Mouse (Mus musculus) forebrain, embryonic 11.5 days (tissue): ENCODE data around the gene Gjb4. TPM values are rescaled to one million over a fixed set of nuclear protein-coding genes. Genes with fewer than 3 reads are reported as not detected.

Experiments used
- ATAC-seq: fragments of 200-750 bp; cut with Nextera tagmentation; replicated peaks from 2 replicates; pipeline ENCODE4 v1.8.0; 2017; ENCODE audit warnings: moderate TSS enrichment; ENCODE audit not compliant: low FRiP score
- DNase-seq: peaks from one replicate; pipeline ENCODE4 v3.0.0-alpha.2; 2017; ENCODE audit warnings: low spot score
- H3K27ac ChIP-seq: fragments of 300-500 bp; sonication (generic); 2 replicates; pipeline ENCODE4 v1.5.1; 2014; ENCODE audit warnings: low read depth, low read length
- H3K27me3 ChIP-seq: fragments of 300-500 bp; sonication (generic); 2 replicates; pipeline ENCODE4 v1.6.1; 2014; ENCODE audit warnings: mild to moderate bottlenecking, low read length, mixed read lengths; ENCODE audit not compliant: control insufficient read depth, insufficient read depth
- H3K36me3 ChIP-seq: fragments of 300-500 bp; sonication (generic); 2 replicates; pipeline ENCODE4 v1.6.1; 2014; ENCODE audit warnings: mild to moderate bottlenecking, low read length, moderate library complexity, mixed read lengths; ENCODE audit not compliant: control insufficient read depth, insufficient read depth
- H3K4me1 ChIP-seq: fragments of 300-500 bp; sonication (generic); replicated peaks from 2 replicates; pipeline ENCODE4 v1.6.1; 2014; ENCODE audit warnings: low read length, mixed read lengths; ENCODE audit not compliant: control insufficient read depth, insufficient read depth
- H3K4me2 ChIP-seq: fragments of 300-500 bp; sonication (generic); 2 replicates; pipeline ENCODE4 v1.6.1; 2014; ENCODE audit warnings: low read depth, mild to moderate bottlenecking, low read length, moderate library complexity, mixed read lengths; ENCODE audit not compliant: severe bottlenecking
- H3K4me3 ChIP-seq: fragments of 300-500 bp; sonication (generic); 2 replicates; pipeline ENCODE4 v1.5.1; 2014; ENCODE audit warnings: low read depth, low read length
- H3K9ac ChIP-seq: fragments of 300-500 bp; sonication (generic); 2 replicates; pipeline ENCODE4 v1.6.1; 2014; ENCODE audit warnings: low read length
- H3K9me3 ChIP-seq: fragments of 300-500 bp; sonication (generic); 2 replicates; pipeline ENCODE4 v1.6.1; 2016; ENCODE audit warnings: low read length, mixed read lengths; ENCODE audit not compliant: control insufficient read depth
- WGBS: fragments of 180-500 bp; shearing (Covaris S2); extraction: QIAGEN DNeasy Blood & Tissue Kit; methylation state at CpG from one replicate; pipeline ENCODE4 v1.1.7; 2014; 5-methylcytosine and 5-hydroxymethylcytosine counted together
- polyA plus RNA-seq: library from polyadenylated mRNA; unstranded; fragments of >200 nt; fragmentation: Nextera tagmentation; extraction: Ambion mirVana; gene quantifications from 2 replicates; pipeline ENCODE4 v1.2.1, GENCODE M21; 2014

Gjb4 gene
- polyA plus RNA-seq, 1 experiment from 2014 or later: not detected

- Histone ChIP-seq H3K27ac (no peak overlapping the region), H3K4me3 (no peak overlapping the region), H3K27me3 (peaks cover 16% of the 10 kb centered on the region), H3K9ac (no peak overlapping the region), H3K36me3 (no peaks in the 10 kb centered on the region), H3K9me3 (no peaks in the 10 kb centered on the region), H3K4me1 (no peaks in the 10 kb centered on the region; the same call in 1 of the 2 replicates), H3K4me2 (no peak overlapping the region)
- 51% methylated on average over 5 of the region's 5 CpGs for WGBS
- DNase-seq: no peak
- ATAC-seq: no peak
These were observed 18.9 kb downstream of the Gjb4 start for GRCm38 (mm10) chr4:127334870-127335504.

- Histone ChIP-seq H3K4me2 (no peak overlapping the region), H3K4me3 (no peak overlapping the region), H3K27me3 (peaks cover 28% of the 10 kb centered on the region), H3K4me1 (peaks cover 4% of the 10 kb centered on the region; the same call in 1 of the 2 replicates), H3K9ac (no peak overlapping the region), H3K36me3 (no peaks in the 10 kb centered on the region), H3K9me3 (no peaks in the 10 kb centered on the region), H3K27ac (no peak overlapping the region)
- 21% methylated on average over 13 of the region's 13 CpGs for WGBS
- ATAC-seq (no peak), DNase-seq (no peak)
These were observed 22.7 kb downstream of the Gjb4 start for GRCm38 (mm10) chr4:127331171-127331570.

GRCm38 (mm10) chr4:127330181-127331100 lies 23.4 kb downstream of the Gjb4 start, which contains the start of gene Gjb3:
Gene Gjb3 (minus strand): TSS chr4:127330844.
- Histone ChIP-seq H3K27ac (no peak within 1 kb of the TSS), H3K27me3 (peaks cover 28% of the 10 kb centered on the region), H3K9ac (no peak within 1 kb of the TSS), H3K4me1 (peaks cover 4% of the 10 kb centered on the region; the same call in 1 of the 2 replicates), H3K4me3 (no peak within 1 kb of the TSS), H3K9me3 (no peaks in the 10 kb centered on the region), H3K36me3 (no peaks in the 10 kb centered on the region), H3K4me2 (no peak within 1 kb of the TSS; the same call in 1 of the 2 replicates)
- no peak for ATAC-seq
- DNase-seq: peak; percentile 65
- WGBS: 2% methylated on average over 49 of the region's 49 CpGs

GRCm38 (mm10) chr4:127329751-127330150 lies 24.1 kb downstream of the Gjb4 start:
- ATAC-seq: no peak
- Histone ChIP-seq H3K27me3 (peaks cover 30% of the 10 kb centered on the region), H3K4me1 (peaks cover 4% of the 10 kb centered on the region; the same call in 1 of the 2 replicates), H3K9me3 (no peaks in the 10 kb centered on the region), H3K4me2 (no peak overlapping the region; the same call in 1 of the 2 replicates), H3K27ac (no peak overlapping the region), H3K4me3 (no peak overlapping the region), H3K9ac (no peak overlapping the region), H3K36me3 (no peaks in the 10 kb centered on the region)
- WGBS: 3% methylated on average over 13 of the region's 13 CpGs
- DNase-seq: no peak

GRCm38 (mm10) chr4:127329046-127329445 lies 24.8 kb downstream of the Gjb4 start:
- Histone ChIP-seq H3K4me1 (peaks cover 4% of the 10 kb centered on the region; the same call in 1 of the 2 replicates), H3K27ac (no peak overlapping the region), H3K36me3 (no peaks in the 10 kb centered on the region), H3K9me3 (no peaks in the 10 kb centered on the region), H3K4me3 (no peak overlapping the region), H3K9ac (no peak overlapping the region), H3K27me3 (peaks cover 30% of the 10 kb centered on the region), H3K4me2 (no peak overlapping the region)
- WGBS: 9% methylated on average over 3 of the region's 3 CpGs
- ATAC-seq (no peak), DNase-seq (no peak)

GRCm38 (mm10) chr4:127328378-127328777 lies 25.5 kb downstream of the Gjb4 start:
- peaks cover 4% of the 10 kb centered on the region; the same call in 1 of the 2 replicates for H3K4me1 ChIP-seq
- ATAC-seq: no peak
- 73% methylated on average over 7 of the region's 7 CpGs for WGBS
- H3K27ac ChIP-seq: no peak overlapping the region
- no peaks in the 10 kb centered on the region for H3K9me3 ChIP-seq
- H3K4me3 ChIP-seq: no peak overlapping the region
- peaks cover 30% of the 10 kb centered on the region for H3K27me3 ChIP-seq
- H3K4me2 ChIP-seq: no peak overlapping the region
- no peak for DNase-seq
- no peak overlapping the region for H3K9ac ChIP-seq
- H3K36me3 ChIP-seq: no peaks in the 10 kb centered on the region

GRCm38 (mm10) chr4:127327749-127328148 lies 26.1 kb downstream of the Gjb4 start:
- Histone ChIP-seq H3K9ac (no peak overlapping the region), H3K27ac (no peak overlapping the region), H3K4me1 (peaks cover 4% of the 10 kb centered on the region; the same call in 1 of the 2 replicates), H3K4me2 (no peak overlapping the region), H3K4me3 (no peak overlapping the region), H3K36me3 (no peaks in the 10 kb centered on the region), H3K27me3 (peaks cover 30% of the 10 kb centered on the region), H3K9me3 (no peaks in the 10 kb centered on the region)
- no peak for ATAC-seq
- WGBS: 82% methylated on average over 6 of the region's 6 CpGs
- no peak for DNase-seq

GRCm38 (mm10) chr4:127327258-127327657 lies 26.6 kb downstream of the Gjb4 start:
- Histone ChIP-seq H3K4me3 (no peak overlapping the region), H3K36me3 (no peaks in the 10 kb centered on the region), H3K4me1 (peaks cover 4% of the 10 kb centered on the region; the same call in 1 of the 2 replicates), H3K27ac (no peak overlapping the region), H3K9ac (no peak overlapping the region), H3K27me3 (peaks cover 30% of the 10 kb centered on the region), H3K4me2 (no peak overlapping the region), H3K9me3 (no peaks in the 10 kb centered on the region)
- ATAC-seq: no peak
- 79% methylated on average over 7 of the region's 7 CpGs for WGBS
- DNase-seq: no peak
